ENCODE assay signal across 9 mouse cellular contexts in the genomic region with DNA sequence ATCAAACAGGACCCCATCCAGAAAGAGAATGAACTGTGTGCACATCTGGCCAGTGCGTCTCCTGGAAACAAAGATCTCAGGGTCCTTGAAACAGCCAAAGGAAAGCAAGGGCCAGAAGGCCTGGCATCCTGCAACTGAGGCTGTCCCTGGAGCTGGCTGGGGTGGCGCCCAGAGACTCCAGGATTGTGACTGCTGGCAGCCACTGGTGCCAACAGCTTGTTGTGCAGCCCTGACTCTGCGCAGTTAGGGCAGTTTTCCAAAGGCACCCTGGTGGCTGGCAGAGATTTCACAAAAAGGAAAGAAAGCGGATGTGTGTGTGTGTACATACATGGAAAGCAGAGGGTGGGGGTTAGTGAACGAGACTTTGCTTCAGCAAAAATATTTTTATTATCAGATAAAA. TPM values are rescaled to one million over a fixed set of nuclear protein-coding genes. Genes with fewer than 3 reads are reported as not detected.
DNase-seq lines count a peak whose midpoint lies in the region; ATAC-seq and TF ChIP-seq lines count a peak whose summit lies in the region.
"Had no signal": no experiment of that assay in that cellular context is flagged by ENCODE, and none has a peak within 500 bp of the region (broad histone marks: within the 10 kb centered on the region; RNA-seq: fewer than 3 reads in every experiment).

No protein-coding gene starts in this region.

- no peak overlapping the region for H3K4me2 ChIP-seq in midbrain, embryonic 11.5 days
- H3K4me2 ChIP-seq in forebrain, postnatal 0 days (ENCODE audit: low read depth): no peak overlapping the region
- H3K4me2 ChIP-seq in lung, embryonic 16.5 days (ENCODE audit: low read depth, low read length): no peak overlapping the region
- H3K4me2 ChIP-seq in stomach, postnatal 0 days (replicated peaks; ENCODE audit: low read depth): no peak overlapping the region
- H3K4me2 ChIP-seq: neural tube, embryonic 13.5 days had no signal

- TF ChIP-seq CTCF in forebrain, postnatal 0 days (IDR thresholded peaks at IDR 0.05; ENCODE audit: low read depth): peak; percentile 50; the same call in 1 of the 2 replicates
- TF ChIP-seq CTCF in stomach, postnatal 0 days (IDR thresholded peaks at IDR 0.05; ENCODE audit: low read depth): 0 out of 2 replicates have a peak, but pooled peaks have one; percentile 10

- DNase-seq in midbrain, embryonic 10.5 days (ENCODE audit: low spot score): no peak
- DNase-seq in midbrain, embryonic 11.5 days (ENCODE audit: low spot score, missing footprints): no peak
- peak; percentile 83 for DNase-seq in forebrain, postnatal 0 days
- DNase-seq in heart, postnatal 25 days (ENCODE audit: low spot score): peak; percentile 42
- no peak for DNase-seq in stomach, postnatal 0 days (ENCODE audit: low spot score)
- DNase-seq in embryo, embryonic 11 days: no peak
- DNase-seq in B cell, adult 2 months: no peak

- H3K4me1 ChIP-seq in midbrain, embryonic 10.5 days: peaks cover 4% of the 10 kb centered on the region
- no peaks in the 10 kb centered on the region for H3K4me1 ChIP-seq in midbrain, embryonic 11.5 days (ENCODE audit: control insufficient read depth, insufficient read depth, low read length)
- no peaks in the 10 kb centered on the region for H3K4me1 ChIP-seq in forebrain, postnatal 0 days (ENCODE audit: insufficient read depth)
- no peaks in the 10 kb centered on the region for H3K4me1 ChIP-seq in lung, embryonic 16.5 days (replicated peaks; ENCODE audit: control insufficient read depth, insufficient read depth, low read length)
- no peaks in the 10 kb centered on the region for H3K4me1 ChIP-seq in stomach, postnatal 0 days (replicated peaks; ENCODE audit: control insufficient read depth, insufficient read depth)
- H3K4me1 ChIP-seq: neural tube, embryonic 13.5 days had no signal

- H3K4me3 ChIP-seq in midbrain, embryonic 10.5 days: no peak overlapping the region
- no peak overlapping the region for H3K4me3 ChIP-seq in midbrain, embryonic 11.5 days (ENCODE audit: low read depth, low read length)
- no peak overlapping the region for H3K4me3 ChIP-seq in forebrain, postnatal 0 days (ENCODE audit: low read depth, low read length)
- H3K4me3 ChIP-seq in lung, embryonic 16.5 days (ENCODE audit: low read length): no peak overlapping the region
- H3K4me3 ChIP-seq in stomach, postnatal 0 days (ENCODE audit: low read depth, low read length): no peak overlapping the region
- H3K4me3 ChIP-seq: neural tube, embryonic 13.5 days had no signal

- H3K27ac ChIP-seq in midbrain, embryonic 10.5 days (replicated peaks): peak overlapping the region; percentile 7
- no peak overlapping the region for H3K27ac ChIP-seq in midbrain, embryonic 11.5 days (ENCODE audit: low read depth, low read length)
- H3K27ac ChIP-seq in forebrain, postnatal 0 days (ENCODE audit: low read depth, low read length): peak overlapping the region; percentile 47; the same call in 1 of the 2 replicates
- no peak overlapping the region for H3K27ac ChIP-seq in lung, embryonic 16.5 days (ENCODE audit: low read length)
- no peak overlapping the region for H3K27ac ChIP-seq in stomach, postnatal 0 days (replicated peaks)
- H3K27ac ChIP-seq: neural tube, embryonic 13.5 days had no signal

- H3K9me3 ChIP-seq in midbrain, embryonic 10.5 days (replicated peaks): no peaks in the 10 kb centered on the region
- no peaks in the 10 kb centered on the region for H3K9me3 ChIP-seq in midbrain, embryonic 11.5 days (ENCODE audit: control insufficient read depth, low read length)
- no peaks in the 10 kb centered on the region for H3K9me3 ChIP-seq in forebrain, postnatal 0 days (ENCODE audit: low read length)
- H3K9me3 ChIP-seq in lung, embryonic 16.5 days (ENCODE audit: control insufficient read depth, low read length): no peaks in the 10 kb centered on the region
- no peaks in the 10 kb centered on the region for H3K9me3 ChIP-seq in stomach, postnatal 0 days (ENCODE audit: control insufficient read depth, low read length)
- H3K9me3 ChIP-seq: neural tube, embryonic 13.5 days had no signal

- no peak overlapping the region for H3K9ac ChIP-seq in midbrain, embryonic 11.5 days (ENCODE audit: low read length)
- no peak overlapping the region for H3K9ac ChIP-seq in forebrain, postnatal 0 days
- H3K9ac ChIP-seq in lung, embryonic 16.5 days (ENCODE audit: low read length): no peak overlapping the region
- H3K9ac ChIP-seq in stomach, postnatal 0 days (ENCODE audit: low read length): no peak overlapping the region
- H3K9ac ChIP-seq: neural tube, embryonic 13.5 days had no signal

- H3K27me3 ChIP-seq in midbrain, embryonic 10.5 days (ENCODE audit: low read depth, poor library complexity, severe bottlenecking): no peaks in the 10 kb centered on the region
- no peaks in the 10 kb centered on the region for H3K27me3 ChIP-seq in midbrain, embryonic 11.5 days (ENCODE audit: control insufficient read depth, insufficient read depth, low read length)
- no peaks in the 10 kb centered on the region for H3K27me3 ChIP-seq in forebrain, postnatal 0 days (ENCODE audit: insufficient read depth, low read length)
- no peaks in the 10 kb centered on the region for H3K27me3 ChIP-seq in lung, embryonic 16.5 days (ENCODE audit: control insufficient read depth, insufficient read depth, low read depth, low read length)
- no peaks in the 10 kb centered on the region for H3K27me3 ChIP-seq in stomach, postnatal 0 days (ENCODE audit: control insufficient read depth, insufficient read depth, low read length)
- H3K27me3 ChIP-seq: neural tube, embryonic 13.5 days had no signal

- no peak for TF ChIP-seq EP300 in stomach, postnatal 0 days (optimal IDR thresholded peaks at IDR 0.05)

- intact Hi-C loops in heart, postnatal 25 days (cut with DNase I): loop anchor here (10.0 kb wide), 1 partner anchor 376 kb away; the partner anchor contains the start of gene Rybp

- ATAC-seq in midbrain, embryonic 11.5 days (ENCODE audit: low FRiP score): no peak
- peak; percentile 94 for ATAC-seq in forebrain, postnatal 0 days
- 0 out of 2 replicates have a peak, but pooled peaks have one; percentile 28 for ATAC-seq in lung, embryonic 16.5 days (ENCODE audit: low read depth)
- no peak for ATAC-seq in stomach, postnatal 0 days (ENCODE audit: low FRiP score, low TSS enrichment)

- peaks cover 67% of the 10 kb centered on the region for H3K36me3 ChIP-seq in midbrain, embryonic 10.5 days
- no peaks in the 10 kb centered on the region; the same call in 1 of the 2 replicates for H3K36me3 ChIP-seq in midbrain, embryonic 11.5 days (ENCODE audit: control insufficient read depth, insufficient read depth, low read length)
- peaks cover 22% of the 10 kb centered on the region for H3K36me3 ChIP-seq in forebrain, postnatal 0 days (ENCODE audit: insufficient read depth)
- H3K36me3 ChIP-seq in lung, embryonic 16.5 days (ENCODE audit: control insufficient read depth, insufficient read depth, low read length): peaks cover 17% of the 10 kb centered on the region
- peaks cover 5% of the 10 kb centered on the region; the same call in 1 of the 2 replicates for H3K36me3 ChIP-seq in stomach, postnatal 0 days (ENCODE audit: control insufficient read depth, insufficient read depth, low read length)

- WGBS in midbrain, embryonic 10.5 days: 81% methylated on average over 5 of the region's 5 CpGs
- 88% methylated on average over 5 of the region's 5 CpGs for WGBS in midbrain, embryonic 11.5 days
- WGBS in forebrain, postnatal 0 days: 30% methylated on average over 5 of the region's 5 CpGs
- WGBS in lung, embryonic 16.5 days: 76% methylated on average over 5 of the region's 5 CpGs
- 67% methylated on average over 5 of the region's 5 CpGs for WGBS in stomach, postnatal 0 days

RNA-seq across cellular contexts. Expression of gene Shq1, which starts 10.6 kb away (rescaled TPM):
- 21.7 and 25.6 TPM in 2 replicates for polyA plus RNA-seq in midbrain, embryonic 10.5 days (2016; fragmentation: Nextera tagmentation; extraction: Ambion mirVana)
- polyA plus RNA-seq in midbrain, embryonic 11.5 days (2014; fragmentation: Nextera tagmentation; extraction: Ambion mirVana): 18.0 and 18.9 TPM in 2 replicates
- total RNA-seq in forebrain, postnatal 0 days (2014; rRNA removed): 4.6 and 6.2 TPM in 2 replicates
- polyA plus RNA-seq in forebrain, postnatal 0 days (2015; fragmentation: Nextera tagmentation; extraction: Ambion mirVana): 5.2 and 5.9 TPM in 2 replicates
- total RNA-seq in heart, postnatal 25 days (2021): 1 to 10 TPM; 2.8 to 3.2 TPM
- polyA plus RNA-seq in lung, embryonic 16.5 days (2015; fragmentation: Nextera tagmentation; extraction: Ambion mirVana): 15.8 and 17.8 TPM in 2 replicates
- polyA plus RNA-seq in stomach, postnatal 0 days (2015; fragmentation: Nextera tagmentation; extraction: Ambion mirVana): 7.1 and 7.7 TPM in 2 replicates

RNA-seq across cellular contexts. Expression of gene Gxylt2, which starts 44.1 kb away (rescaled TPM):
- polyA plus RNA-seq in midbrain, embryonic 10.5 days (2016; fragmentation: Nextera tagmentation; extraction: Ambion mirVana): 1.4 and 2.4 TPM in 2 replicates
- polyA plus RNA-seq in midbrain, embryonic 11.5 days (2014; fragmentation: Nextera tagmentation; extraction: Ambion mirVana): 3.3 and 3.8 TPM in 2 replicates
- total RNA-seq in forebrain, postnatal 0 days (2014; rRNA removed): 1.3 and 2.9 TPM in 2 replicates
- polyA plus RNA-seq in forebrain, postnatal 0 days (2015; fragmentation: Nextera tagmentation; extraction: Ambion mirVana): 1.1 and 1.8 TPM in 2 replicates
- 1 to 10 TPM; 3.5 to 4.7 TPM for total RNA-seq in heart, postnatal 25 days (2021)
- polyA plus RNA-seq in lung, embryonic 16.5 days (2015; fragmentation: Nextera tagmentation; extraction: Ambion mirVana): 2.2 and 3.0 TPM in 2 replicates
- polyA plus RNA-seq in stomach, postnatal 0 days (2015; fragmentation: Nextera tagmentation; extraction: Ambion mirVana): 0.89 and 0.90 TPM in 2 replicates

Comparison
In these comparisons a context has a peak if more than half of its experiments do, and no peak if none do; other contexts are left out.
1. H3K27ac ChIP-seq: peak in midbrain, embryonic 10.5 days (single experiment) and forebrain, postnatal 0 days (single experiment); none in midbrain, embryonic 11.5 days (single experiment), lung, embryonic 16.5 days (single experiment) and stomach, postnatal 0 days (single experiment).
2. DNase-seq: peak in forebrain, postnatal 0 days (single experiment) and heart, postnatal 25 days (single experiment); none in midbrain, embryonic 10.5 days (single experiment), midbrain, embryonic 11.5 days (single experiment), stomach, postnatal 0 days (single experiment), embryo, embryonic 11 days (single experiment) and B cell, adult 2 months (0 of 2).
3. ATAC-seq: peak in forebrain, postnatal 0 days (single experiment) and lung, embryonic 16.5 days (single experiment); none in midbrain, embryonic 11.5 days (single experiment) and stomach, postnatal 0 days (single experiment).